Mouse (Mus musculus) fat pad, adult 2 months (tissue): ENCODE results near the gene Hist1h1t.
"Not testable (repeated sequence)": the region's sequence is repeated elsewhere in the genome, so short reads cannot be mapped to it uniquely, and the experiment has no call there.

Source experiments
- DNase-seq: peaks from one replicate; pipeline ENCODE4 v3.0.0-alpha.2; 2011; ENCODE audit warnings: low read depth, low spot score; ENCODE audit errors: extremely low read depth

Gene Hist1h1t

DNA sequence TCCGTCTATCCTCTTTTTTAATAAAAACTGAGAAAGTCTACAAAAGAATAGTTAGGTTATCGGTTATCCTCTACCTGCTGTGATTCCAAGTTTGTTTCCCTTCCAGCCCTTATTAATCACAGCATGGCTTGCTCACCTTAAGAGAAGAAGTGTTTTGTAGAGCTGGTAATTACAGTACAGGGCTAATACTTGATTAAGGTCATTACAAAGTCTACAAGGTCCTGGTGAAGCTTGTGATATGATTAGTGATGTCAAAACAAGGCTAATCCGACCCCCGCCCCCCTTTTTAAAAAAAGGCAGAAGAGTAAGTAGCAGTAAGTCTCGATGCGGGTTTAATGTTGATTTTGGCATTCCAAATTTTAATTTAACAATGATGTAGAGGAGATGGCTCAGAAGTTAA lies 3.4 kb downstream of the Hist1h1t start:
- DNase-seq, result no peak

DNA sequence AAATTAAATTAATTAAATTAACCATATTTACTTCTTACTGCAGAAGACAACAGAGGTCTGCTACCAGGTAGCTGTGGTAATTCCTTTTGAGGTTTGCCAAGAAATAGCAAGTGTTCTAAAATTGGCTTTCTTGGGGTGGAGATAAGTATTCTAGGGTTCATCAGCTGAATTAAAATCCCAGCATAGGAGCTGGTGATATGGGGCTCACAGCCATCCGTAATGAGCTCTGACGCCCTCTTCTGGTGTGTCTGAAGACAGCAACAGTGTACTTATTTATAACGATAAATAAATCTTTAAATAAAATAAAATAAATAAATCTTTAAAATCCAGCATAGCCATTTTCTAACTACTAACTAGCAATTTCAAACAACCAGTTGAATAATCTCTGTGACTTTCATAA lies 4.2 kb downstream of the Hist1h1t start:
- DNase-seq, result no peak

DNA sequence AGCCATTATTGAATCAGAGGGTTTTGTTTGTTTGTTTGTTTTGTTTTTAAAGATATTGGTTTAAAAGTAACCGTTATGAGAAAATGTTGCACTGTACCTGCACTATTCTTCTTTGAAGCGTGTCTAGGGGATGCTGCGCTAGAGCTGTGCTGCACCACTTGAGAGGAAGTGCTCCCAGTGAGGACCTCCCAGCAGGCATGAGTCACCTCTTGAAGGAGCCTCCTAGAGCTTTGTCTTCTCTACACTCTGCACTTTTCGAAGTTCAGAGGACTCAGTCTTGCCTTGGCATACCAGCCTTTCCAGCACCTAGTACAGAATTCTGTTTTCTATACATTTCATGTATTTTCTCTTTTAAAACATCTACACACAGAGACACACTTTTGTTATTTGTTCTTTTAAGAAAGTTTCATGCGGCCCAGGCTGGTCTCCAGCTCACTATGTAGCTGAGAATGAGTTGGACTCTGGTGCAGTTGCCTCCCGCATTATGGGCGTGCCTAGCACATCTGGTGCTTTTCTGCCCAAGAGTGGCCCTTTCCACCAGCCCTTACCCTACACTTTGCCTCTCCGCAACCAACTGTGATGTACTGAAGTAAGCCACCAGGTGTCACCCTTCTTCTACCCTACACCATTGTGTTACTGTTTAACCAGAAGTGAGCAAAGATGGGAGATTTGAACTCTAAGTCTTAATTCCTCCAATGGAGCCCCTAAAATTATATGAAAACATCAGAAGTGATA lies 5.3 kb downstream of the Hist1h1t start:
- DNase-seq, result no peak

DNA sequence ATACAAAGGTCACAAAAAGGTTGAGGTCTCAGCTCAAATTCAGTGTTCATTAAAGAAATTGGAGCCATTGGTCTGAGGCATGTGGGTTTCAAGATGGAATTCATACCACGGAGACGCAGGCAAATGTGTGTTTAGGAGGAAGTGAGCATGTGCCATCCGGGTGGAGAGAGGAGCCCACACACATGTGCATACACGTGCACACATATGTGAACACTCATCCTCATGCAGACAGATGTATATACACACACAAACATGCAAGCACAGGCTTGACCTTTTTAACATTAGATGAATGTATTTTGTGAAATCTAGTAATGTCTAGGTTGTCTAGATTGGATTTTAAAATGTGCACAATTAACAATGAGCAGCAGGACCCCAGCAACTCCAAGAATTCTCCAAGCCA lies 6.6 kb downstream of the Hist1h1t start:
- DNase-seq, result no peak

DNA sequence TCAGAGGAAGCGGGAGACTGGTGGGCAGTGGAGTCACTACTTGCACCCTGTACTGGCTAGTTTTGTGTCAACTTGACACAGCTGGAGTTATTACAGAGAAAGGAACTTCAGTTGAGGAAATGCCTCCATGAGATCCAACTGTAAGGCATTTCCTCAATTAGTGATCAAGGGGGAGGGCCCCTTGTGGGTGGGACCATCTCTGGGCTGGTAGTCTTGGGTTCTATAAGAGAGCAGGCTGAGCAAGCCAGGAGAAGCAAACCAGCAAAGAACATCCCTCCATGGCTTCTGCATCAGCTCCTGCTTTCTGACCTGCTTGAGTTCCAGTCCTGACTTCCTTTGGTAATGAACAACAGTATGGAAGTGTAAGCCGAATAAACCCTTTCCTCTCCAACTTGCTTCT lies 7.2 kb downstream of the Hist1h1t start:
- DNase-seq, result not testable (repeated sequence)

DNA sequence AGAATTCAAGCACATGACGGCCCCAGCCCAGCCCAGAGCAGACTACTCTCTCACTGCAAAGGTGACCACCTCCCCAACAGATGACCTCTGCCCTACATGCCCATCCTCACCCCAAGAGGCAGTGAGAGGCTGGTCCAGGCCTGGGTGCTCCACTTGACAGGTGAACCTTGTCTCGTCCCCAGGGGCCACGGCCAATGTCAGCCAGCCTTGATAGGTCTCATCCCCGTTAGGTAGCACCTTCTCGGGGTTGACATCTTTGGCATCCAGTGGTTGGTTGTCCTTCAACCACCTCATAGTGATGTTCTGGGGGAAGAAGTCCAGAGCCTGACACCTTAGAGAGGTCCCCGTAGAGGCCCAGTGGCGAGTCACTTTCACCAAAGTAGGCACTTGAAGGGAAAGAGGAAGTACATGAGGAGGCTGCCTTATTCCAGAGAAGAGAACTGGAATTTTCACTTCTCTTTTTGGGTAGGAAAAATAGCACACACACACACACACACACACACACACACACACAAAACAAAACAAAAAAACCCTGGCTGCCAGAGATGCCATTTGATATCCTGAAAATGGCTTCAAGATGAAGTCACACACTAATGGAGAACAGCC lies 10.2 kb downstream of the Hist1h1t start:
- no peak for DNase-seq

DNA sequence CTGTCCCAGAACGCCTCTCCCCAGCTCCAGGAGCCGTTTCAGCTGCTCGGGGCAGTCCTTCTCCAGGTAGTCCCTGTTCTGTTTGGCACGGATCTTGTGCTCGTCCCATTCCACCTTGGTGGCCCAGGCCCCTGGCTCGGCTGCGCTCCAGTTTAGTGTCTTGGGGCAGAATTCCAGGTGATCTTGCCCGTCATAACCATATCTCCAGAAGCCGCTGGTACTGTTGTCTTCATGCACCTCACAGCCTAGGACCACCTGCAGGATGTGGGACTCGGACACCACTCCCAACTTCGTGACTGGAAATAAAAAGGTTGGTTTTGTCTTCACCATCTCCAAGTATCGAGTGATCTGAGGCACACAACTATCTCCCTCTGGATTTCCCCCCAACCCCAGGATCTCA lies 11.2 kb downstream of the Hist1h1t start:
- DNase-seq, result no peak

DNA sequence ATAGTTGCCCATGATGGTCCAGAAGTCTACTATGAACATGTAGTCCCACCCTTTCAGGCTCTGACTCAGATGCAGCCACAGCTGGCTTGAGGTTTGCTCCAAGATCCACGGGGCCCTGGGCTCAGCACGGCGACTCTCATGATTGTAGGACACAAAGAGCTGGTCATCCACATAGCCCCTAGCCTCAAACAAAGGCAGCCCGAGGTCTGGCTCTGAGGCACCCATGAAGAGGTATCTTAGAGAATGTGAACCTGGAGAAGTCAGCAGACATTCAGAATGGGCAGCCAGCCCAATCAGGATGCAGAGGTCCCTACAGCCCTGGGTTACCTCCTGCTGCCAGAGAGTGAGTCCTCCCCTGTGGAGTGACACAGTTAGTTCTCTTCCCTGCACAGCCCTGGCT lies 12.4 kb downstream of the Hist1h1t start:
- no peak for DNase-seq

DNA sequence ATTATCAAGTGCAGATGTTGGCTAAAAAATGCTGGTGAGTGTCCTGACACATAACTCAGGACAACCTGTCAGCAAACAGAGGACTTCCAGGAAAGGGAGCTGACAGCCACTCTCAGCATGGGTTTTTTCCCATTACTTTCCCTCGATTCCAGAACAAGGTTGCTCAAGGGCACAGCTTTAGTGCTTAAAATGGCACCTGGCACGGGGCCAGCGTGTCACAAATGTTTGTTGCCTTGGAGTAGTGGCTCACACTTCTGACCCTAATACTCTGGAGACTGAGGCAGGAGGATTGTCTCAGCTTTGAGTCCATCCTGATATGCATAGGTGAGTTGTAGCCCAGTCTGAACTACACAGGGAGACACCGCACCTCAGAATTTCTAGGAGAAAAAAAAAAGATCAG lies 13.0 kb downstream of the Hist1h1t start:
- DNase-seq, result no peak

DNA sequence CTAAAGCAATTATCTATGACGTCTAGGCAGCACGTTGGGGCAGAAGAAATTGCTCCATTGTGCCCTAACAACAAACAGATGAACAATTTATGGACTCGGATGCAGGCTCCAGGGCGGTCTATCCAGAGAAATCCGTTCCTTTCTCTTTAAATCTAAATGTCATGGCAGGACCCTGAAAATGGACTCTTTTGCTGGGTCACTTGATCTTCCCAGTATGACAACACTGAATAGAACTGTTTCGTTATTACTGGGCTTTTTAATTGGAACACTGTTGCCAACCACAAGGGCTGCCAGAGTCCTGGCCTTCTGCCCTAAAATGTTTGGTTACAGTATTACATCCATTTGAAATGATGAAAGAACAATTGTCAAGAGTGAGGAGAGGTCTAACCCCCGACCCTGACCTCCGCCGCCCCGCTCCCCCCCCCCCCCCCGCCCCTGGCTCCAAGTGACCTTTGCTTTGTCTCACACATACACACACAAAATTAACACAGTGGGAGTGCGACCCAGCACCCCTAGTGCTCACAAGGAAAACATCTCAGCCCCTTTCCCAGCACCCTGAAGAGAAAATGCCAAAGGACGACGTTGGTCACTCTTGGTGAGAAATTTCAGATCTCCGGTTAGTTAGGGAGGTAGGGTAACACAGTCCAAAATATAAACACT lies 14.2 kb downstream of the Hist1h1t start:
- DNase-seq, result no peak

DNA sequence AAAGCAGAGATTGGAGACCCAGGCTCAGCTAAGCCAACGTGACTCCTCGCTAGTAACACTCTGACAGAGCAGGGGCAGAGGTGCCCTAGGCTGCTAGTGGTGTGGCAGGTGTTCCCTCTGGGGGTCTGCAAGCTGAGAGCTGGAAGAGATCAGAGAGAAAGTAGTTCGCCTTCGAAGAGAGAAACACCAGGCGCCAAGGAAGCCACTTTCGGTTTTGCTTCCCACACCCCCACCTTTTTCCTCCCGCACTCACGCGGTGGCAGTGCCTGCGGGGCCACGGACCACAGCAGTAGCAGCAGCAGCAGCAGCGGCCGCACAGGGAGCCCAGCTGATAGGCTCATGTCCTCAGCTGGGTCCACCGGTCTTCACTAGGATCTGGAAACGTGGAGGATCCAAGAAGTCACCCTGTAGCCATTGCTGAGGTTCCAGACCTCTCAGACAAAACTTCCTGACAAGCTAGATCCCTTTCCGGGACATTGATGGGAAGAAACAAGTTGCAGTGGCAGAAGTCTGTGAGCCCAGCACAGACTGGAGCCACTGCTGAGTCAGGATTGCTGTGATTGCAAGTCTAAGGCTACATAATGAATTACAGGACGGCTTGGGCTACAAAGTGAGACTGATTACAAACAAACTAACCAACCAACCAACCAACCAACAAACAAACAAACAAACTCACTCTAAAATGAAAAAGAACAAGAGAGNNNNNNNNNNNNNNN lies 14.9 kb downstream of the Hist1h1t start, which contains the start of gene Hfe:
Gene Hfe, minus strand, starts transcription at position 481 of the 716 bp plus-strand sequence.
- DNase-seq, result no peak

DNA sequence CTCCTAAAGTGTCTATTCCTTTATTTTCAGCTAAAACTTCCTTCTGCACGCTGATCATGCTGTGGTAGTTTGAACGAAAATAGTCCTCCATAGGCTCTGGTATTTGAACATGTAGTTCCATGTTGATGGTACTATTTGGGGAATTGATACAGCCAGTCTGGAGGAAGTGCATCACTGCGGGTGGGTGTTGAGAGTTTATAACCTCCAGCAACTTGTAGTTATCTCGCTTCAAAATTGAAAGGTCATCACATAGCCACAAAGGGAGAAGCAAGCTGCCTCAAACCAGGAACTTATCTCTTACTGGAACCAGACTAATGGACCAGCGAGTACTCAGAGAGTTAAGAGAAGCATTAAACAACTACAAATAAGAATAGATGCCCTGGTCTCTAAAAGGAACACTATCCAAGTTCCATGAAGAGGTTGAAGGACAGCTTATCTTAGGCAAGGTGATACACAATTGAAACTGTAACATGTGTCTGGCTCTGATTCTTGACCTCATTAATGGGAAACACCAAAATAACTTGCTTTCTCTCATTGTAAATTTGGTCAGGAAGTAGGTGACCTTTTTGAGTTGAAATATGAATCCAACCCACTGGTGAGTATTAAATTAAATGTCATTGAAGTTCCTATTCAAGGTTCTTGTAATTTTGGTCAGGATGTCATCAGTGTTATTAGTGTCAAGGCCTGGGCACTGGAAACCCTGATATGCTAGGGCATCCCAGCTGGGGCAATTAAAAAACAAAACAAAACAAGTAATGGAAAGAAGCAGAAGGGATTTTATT lies 20.8 kb downstream of the Hist1h1t start:
- no peak for DNase-seq

DNA sequence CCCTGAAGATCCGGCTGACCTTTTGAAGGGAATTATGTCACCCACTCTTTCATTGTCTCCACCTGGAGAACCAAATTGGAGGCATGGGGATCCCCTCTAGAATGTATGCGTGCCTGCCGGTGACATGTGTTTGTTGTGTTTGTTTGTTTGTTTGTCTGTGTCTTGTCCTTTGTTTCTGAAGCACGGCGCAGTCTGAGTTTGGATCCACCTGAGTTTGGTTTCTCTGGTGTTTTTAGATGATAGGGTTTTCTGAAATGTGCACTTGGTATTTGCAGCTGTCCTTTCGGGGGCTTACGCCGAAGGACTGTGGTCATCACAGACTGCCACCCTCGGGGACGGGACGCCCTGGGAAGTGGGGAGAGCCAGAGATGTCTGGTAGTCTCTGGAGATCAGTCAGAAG lies 21.6 kb downstream of the Hist1h1t start:
- DNase-seq, result no peak

DNA sequence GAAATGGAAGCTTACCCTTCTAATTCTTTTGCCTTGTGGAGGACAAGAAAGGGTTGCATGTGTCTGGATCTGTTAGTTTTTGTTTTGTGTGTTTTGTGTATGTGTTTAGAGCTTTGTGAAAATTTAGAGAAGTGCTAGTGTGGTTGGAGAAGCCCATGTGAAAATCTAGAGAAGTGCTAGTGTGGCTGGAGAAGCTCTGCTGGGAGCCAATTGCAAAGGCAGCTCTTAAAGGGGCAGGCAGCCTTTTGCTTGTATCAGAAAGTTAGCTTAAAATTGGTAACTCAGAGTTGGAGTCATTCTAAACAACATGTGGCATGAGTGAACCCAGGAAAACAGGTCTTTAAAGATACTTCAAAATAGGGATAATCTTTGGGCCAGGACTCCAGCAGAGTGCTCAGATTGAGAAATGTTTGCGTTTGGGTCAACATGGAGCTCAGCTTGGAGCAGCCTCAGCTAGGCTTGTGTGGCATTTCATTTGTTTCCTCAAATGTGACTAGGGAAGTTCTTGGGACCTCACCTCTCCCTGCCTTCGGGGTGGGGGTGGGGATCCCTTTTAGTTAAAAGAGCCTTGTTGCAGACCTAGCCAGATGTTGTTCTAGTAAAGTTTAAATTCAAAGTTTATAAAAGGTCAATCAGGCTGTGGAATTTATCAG lies 22.1 kb downstream of the Hist1h1t start:
- DNase-seq, result not testable (repeated sequence)

DNA sequence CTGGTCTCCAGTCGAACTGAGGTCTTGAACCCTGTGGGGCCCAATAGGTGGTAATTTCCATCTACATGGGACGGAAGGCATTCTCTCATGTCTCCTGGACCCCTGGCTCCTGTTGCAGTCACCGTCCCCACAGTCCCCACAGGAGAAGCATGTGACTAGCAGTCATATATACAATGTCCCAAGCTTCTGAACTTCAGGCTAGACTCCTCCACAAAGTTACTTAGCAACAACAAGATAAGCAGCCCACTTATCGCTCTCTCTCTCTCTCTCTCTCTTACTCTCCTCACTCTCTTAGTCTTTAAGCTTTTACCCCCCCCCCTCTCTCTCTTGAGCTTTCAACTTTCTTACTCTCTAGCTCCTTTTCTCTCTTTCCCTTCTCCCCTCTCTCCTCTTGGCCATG lies 28.6 kb downstream of the Hist1h1t start:
- DNase-seq, result no peak

DNA sequence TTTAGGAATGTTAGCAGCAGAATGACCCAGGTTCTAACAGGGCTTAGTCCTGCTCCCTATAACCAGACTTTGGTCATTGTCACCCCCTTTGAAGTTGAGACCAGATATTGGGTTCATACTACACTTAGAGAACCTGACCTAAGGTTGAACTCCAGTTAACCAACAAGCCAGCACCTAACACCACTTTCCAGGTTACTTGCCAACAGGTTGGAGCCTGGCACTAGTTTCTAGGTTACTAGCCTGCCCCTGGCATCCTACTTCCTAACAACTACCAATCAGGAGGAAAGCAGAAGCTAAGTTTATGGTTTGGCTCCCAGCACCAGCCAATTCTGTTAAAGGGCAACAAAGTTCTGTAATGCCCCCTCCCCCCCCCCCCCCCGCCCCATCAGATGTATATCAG lies 29.6 kb downstream of the Hist1h1t start:
- no peak for DNase-seq

DNA sequence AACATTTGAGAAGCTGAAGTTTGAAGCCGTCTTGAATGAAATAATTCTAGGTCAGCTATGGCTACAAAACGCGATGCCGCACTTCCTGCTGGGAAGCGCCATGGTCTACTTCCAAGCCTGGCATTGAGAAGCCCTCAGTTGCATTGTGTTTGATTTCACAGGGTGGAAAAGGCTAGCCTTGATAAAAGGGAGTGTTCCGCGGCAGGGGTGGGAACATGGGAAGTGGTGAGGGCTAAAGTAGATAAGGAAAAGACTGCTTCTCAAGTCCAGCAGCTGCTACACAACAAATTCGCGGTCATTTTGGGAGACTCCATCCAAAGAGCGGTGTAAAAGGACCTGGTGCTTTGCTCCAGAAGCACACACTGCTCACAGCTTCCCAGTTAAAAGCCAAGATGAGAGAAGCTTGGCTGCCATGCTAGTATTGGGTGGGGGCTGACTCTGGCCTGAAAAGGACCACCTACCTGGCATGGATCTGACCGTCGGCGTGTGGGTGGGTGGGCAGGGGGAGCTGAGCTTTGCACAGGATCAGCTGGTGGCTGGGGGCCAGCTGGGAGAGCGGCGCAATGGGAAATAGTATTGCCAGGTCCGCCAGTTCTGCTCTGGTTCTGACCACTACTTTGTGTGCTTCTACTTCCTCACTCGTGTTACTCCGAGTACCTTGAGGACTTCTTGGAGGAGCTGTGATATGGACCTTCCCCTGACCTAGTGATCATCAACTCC lies 33.0 kb downstream of the Hist1h1t start:
- no peak for DNase-seq

DNA sequence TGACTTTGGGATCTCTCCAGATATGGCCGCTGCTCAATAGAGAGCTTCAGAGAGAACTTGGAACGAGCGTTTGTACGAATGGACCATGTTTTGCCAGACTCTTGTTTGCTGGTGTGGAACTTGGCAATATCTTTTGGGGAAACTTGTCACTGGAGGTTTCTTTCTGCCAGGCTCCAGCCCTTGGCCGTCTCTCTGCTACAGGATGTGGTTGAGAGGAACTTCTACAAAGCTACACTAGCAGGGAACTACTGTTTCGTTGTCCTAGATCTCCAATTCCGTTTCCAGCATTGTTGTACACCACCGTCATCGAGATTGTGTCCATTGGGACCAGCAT lies 33.5 kb downstream of the Hist1h1t start:
- DNase-seq, result no peak

DNA sequence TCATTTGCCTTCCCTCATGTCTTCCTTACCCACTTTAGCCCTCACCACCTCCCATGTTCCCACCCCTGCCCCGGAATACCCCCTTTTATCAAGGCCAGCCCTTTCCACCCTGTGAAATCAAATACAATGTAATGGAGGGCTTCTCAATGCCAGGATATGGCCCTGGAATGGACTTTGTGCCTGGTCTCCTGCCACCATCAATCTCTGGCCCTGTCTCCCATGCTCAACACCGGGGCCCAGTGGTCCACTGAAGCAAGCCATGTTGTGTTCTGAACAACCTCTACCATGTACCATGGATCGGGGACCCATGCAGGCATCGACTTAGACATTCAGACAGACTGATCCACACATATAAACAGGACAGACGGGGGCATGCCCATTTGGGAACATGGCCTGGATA lies 34.1 kb downstream of the Hist1h1t start:
- no peak for DNase-seq

DNA sequence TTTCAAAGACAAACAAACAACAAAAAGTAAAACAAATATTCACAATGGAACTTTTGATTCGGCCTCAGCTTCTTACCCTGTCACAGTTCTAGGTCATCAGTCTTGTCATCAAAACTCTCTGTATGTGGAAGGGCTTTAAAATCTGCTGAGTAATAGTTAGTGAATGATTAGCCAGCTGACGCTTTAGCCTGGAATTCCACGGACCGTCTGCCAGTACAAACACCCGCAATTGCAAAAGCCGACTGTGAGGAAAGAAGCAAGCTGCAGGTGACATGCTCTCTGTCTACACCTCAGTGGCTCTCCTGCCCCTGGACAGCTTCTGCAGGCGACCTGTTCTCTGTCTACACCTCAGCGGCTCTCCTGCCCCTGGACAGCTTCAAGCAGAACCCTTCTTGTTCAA lies 34.9 kb downstream of the Hist1h1t start:
- no peak for DNase-seq
